Mouse (Mus musculus) cortical plate, adult 2 months (tissue): ENCODE data around the gene Ldb1.

Experiments used
- CTCF ChIP-seq: fragments of 200-500 bp; IDR thresholded peaks from 2 replicates; pipeline ENCODE4 v1.5.1; 2011; ENCODE audit warnings: mild to moderate bottlenecking, control low read depth, low read length; ENCODE audit not compliant: insufficient read depth; ENCODE audit errors: extremely low read depth
- POLR2A ChIP-seq: fragments of 200-500 bp; IDR thresholded peaks from 2 replicates; pipeline ENCODE4 v1.6.1; 2011; ENCODE audit warnings: mild to moderate bottlenecking, low read length, control low read depth; ENCODE audit not compliant: insufficient read depth; ENCODE audit errors: extremely low read depth

- TF ChIP-seq CTCF (no peak), POLR2A (peak; percentile 21; the same call in 1 of the 2 replicates)
These were observed 790 bp upstream of the Ldb1 start for GRCm38 (mm10) chr19:46045696-46046311.
